Mouse (Mus musculus) CD4-positive naive resting alpha-beta T cell, adult 76 days (primary cell): Measurements from ENCODE around the gene Gpr132. TPM values are rescaled to one million over a fixed set of nuclear protein-coding genes. Genes with fewer than 3 reads are reported as not detected.

Experiments used
- total RNA-seq: library from RNA; stranded (reverse); gene quantifications from one replicate; pipeline ENCODE4 v1.2.4, GENCODE M21; 2023

Gpr132 gene
- 520 TPM for total RNA-seq

DNA sequence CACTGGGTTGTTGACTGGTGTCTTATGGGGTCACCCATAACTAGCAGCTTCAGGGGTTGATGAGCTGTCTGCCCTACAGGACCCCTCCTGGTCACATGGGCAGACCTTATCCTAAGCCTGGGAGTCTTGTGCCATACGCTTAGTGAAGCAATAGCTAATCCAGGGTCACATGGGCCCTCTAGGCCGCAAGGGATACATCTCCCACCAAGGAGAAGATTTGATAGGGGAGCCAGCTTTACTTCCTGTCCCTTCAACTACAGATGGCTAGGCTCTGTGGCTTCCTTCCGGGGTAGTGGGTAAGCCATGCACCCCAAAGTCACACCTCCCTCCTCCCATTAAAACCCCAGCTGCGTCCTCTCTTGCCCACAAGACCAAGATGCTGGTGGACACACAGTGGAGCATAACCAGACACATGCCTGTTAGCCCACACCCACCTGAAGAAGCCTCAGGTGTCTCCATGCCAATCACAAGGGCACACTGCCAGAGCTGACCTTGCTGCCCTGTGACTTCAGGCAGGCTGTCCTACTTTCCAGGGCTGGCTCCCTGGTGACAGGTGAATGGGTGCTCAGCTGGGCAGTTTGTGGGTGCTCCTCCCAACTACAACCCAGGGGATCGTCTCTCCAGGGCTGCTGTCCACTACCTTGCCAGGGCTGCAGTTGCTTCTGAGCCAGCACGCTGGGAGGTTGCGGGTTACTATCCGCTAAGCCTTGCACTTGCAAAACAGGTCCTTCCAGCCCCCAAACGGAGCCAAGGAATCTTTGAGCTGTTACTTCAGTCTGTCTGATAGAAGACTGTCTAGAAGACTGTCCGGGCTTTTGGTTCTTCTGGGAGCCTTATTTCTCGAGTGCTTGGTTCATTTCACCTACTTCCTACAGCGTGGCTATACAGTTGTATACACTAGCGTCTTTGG is at the start of gene Gpr132:
TSS of gene Gpr132 (minus strand) at position 51 of the 910 bp plus-strand sequence.

DNA sequence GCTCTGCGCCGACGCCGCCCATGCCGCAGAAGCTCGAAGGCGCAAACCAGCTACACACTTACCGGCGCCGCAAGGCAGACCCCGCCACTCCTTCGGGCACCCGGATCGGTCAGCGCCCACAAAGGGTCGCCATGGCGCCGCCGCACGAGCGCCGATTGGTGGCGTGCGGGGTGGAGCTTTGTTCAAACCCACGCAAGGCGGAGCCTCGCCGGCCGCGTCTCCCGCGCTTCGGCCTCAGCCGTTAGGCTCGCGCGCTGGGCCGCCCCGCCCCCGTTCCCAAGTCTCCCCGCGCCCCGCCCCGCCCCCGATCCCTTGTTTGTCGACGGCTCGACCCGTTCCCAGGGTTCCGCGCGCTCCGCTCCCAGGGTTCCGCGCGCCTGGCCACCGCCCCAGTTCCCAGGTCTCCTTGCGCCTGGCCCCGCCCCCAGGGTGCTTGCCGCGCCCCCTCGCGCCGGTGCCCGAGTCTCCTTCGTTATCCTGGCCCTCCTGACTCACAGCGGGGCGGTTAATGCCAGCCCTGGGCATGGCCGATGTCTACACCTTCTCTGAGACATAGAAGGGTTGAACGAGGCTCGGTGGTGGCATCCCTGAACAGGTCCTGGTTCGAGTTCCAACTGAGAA is 38.7 kb downstream of the Gpr132 start, which contains the start of gene Cdca4:
TSS of gene Cdca4 (minus strand) at position 180 of the 621 bp plus-strand sequence.

DNA sequence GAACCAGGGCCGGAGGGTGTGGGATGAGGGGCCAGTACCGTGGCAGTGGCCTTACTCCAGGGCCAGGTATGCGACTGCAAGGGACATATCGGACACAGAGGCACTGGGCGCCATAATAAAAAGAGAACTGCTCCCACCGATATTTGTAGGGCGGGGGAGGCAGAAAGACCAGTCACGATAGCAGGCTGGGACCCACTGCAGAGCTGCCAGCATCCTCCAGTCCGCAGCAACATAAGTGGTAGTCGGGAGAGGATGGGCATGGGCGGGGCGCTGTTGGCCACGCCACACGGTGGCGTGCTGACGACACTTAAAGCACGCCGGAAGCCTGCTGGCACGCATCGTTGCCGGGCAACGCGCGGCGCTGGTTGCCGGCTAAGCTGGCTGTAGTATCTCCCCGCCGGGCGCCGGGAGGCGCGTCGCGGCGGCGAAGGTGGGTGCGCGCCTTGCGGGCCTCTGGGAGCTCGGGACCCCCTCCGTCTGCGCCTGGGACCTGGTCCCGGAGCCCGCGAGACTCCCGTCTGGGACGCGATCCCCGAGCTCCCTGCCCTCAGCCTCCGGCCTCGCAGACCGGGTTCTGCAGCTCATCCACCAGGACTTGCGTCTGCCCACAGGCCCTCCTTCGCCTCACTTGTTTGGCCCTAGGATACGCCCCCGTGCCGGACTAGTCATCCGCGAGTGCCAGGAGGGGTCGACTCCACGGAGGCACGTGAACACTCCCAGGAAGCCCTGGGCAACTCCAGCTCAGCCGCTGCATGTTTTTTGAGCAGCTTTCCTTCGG is 59.3 kb downstream of the Gpr132 start, which contains the start of gene Clba1:
TSS of gene Clba1 (plus strand) at position 351 of the 778 bp plus-strand sequence.

DNA sequence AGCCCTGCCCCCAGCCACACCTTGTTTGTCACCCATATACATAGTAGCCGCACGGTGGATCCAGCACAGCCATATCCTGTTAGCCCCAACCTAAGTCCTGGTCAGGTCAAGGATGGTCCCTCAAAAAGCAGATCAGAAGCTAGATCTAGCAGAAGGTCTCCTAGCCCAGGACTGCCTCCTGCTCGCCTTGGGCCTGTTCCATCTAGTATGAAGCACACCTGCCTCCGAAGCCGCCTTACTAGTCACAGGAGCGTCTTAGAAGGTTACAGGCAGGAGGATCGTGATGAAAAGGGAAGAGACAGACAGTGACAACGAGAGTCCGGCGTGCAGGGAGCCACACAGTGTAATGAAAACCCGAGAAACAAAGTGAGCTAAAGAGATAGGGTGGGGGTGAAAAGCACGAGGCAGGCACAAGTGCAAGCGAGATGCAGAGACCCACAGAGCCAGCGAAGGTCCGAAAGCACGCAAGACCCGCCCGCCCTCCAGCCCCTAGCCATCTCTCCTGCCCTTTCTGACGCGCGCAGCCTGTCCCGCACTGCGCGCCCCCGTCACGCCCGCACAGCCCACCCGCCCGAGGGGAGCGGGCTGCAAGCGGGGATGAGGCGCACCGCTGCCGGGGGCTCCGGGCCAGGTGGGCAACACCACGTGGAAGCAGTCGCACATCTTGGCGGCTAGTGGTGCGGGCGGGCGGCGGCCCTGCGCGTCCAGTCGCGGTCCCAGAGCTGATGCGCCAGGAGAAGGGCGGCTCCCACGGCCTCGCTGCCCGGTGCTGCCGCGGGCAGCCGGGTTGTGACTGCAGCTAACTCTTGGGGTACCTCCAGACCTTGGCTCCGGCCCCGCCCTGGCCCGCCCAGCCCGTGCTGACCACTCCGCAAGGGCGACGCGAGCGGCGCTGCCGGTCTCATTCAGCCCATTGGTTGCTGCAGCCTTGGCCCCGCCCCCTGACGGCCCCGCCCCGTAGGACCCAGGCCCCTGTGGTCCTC is 65.9 kb downstream of the Gpr132 start, which contains the start of gene Ahnak2:
TSS of gene Ahnak2 (minus strand) at position 794 of the 983 bp plus-strand sequence.

Other genes starting within 250 kb of the Gpr132 start
- 1.8 TPM for gene Adssl1, start 248.2 kb downstream of the Gpr132 start, total RNA-seq
- 34.7 TPM for gene Siva1, start 223.5 kb downstream of the Gpr132 start, total RNA-seq
- 73.5 TPM for gene Akt1, start 193.3 kb downstream of the Gpr132 start, total RNA-seq
- gene Zbtb42, start 189.4 kb downstream of the Gpr132 start, total RNA-seq, result 3.1 TPM
- gene Cep170b, start 147.8 kb downstream of the Gpr132 start, total RNA-seq, result 13.0 TPM
- 32.9 TPM for gene Pld4, start 107.6 kb downstream of the Gpr132 start, total RNA-seq
- 0.35 TPM for gene Ahnak2, start 65.6 kb downstream of the Gpr132 start, total RNA-seq
- gene Clba1, start 59.3 kb downstream of the Gpr132 start, total RNA-seq, result 0.47 TPM
- gene Cdca4, start 38.8 kb downstream of the Gpr132 start, total RNA-seq, result 30.1 TPM
- 9.7 TPM for gene Jag2, start 61.5 kb upstream of the Gpr132 start, total RNA-seq
- 28.0 TPM for gene Nudt14, start 73.9 kb upstream of the Gpr132 start, total RNA-seq
- 42.4 TPM for gene Btbd6, start 108.3 kb upstream of the Gpr132 start, total RNA-seq
- 220 TPM for gene Brf1, start 132.5 kb upstream of the Gpr132 start, total RNA-seq
- gene Pacs2, start 146.3 kb upstream of the Gpr132 start, total RNA-seq, result 69.6 TPM
- not detected for gene Tex22, start 206.3 kb upstream of the Gpr132 start, total RNA-seq
- gene Mta1, start 230.1 kb upstream of the Gpr132 start, total RNA-seq, result 79.1 TPM